ENCODE assay signal across 13 mouse cellular contexts in the genomic region with DNA sequence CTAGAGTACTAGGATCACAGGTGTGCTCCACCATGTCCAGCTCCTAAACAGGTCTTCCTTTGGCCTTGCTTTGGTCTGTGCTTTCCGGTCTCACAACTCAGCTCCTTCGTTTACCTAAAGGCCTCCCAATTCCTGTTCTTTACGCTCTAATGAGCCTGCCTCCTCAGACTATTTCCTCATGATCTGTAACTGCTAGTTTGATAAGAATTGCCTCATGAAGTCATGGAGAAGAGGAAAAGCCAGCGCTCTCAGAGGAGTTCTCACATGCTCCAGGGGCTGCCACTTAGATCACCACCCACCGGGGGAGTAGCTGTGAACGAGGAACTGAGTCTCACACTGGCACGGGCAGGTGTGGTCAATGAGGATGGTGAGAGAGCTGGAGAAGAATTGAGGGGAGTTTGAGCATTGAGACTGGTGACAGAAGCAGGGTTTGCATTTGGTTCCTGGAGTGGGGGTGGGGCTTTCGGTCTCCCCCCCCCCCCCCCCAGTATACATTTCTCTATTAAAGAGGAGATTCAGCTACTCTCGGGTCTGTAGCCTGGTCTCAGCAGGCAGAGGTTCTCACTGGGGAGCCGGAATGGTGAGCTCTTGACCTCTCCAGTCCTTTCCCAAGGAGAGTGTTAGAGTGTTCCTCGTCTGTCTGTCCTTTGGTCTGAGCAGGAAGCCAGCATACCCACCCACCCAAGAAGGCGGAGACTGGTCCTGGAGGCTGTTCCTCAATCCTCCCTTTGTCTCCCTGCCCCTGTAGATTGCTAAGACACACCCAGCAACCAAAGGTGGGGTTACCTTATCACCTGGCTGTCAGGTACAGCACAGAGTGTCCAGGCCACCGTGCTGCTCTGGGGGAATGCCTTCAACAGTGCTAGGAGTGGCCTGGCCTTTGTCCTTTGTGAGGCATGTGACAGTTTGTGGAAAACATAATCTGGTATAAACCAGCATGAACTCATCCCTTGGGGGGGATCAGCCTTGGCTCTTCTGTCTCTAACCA. TPM values are rescaled to one million over a fixed set of nuclear protein-coding genes. Genes with fewer than 3 reads are reported as not detected.
DNase-seq lines count a peak whose midpoint lies in the region; ATAC-seq and TF ChIP-seq lines count a peak whose summit lies in the region.
"Had no signal": no experiment of that assay in that cellular context is flagged by ENCODE, and none has a peak within 500 bp of the region (broad histone marks: within the 10 kb centered on the region; RNA-seq: fewer than 3 reads in every experiment).

No protein-coding gene starts in this region.

- H3K4me1 ChIP-seq in megakaryocyte, embryonic 14.5 days: peaks cover 62% of the 10 kb centered on the region
- no peaks in the 10 kb centered on the region for H3K4me1 ChIP-seq in stomach, postnatal 0 days (replicated peaks; ENCODE audit: control insufficient read depth, insufficient read depth)
- H3K4me1 ChIP-seq in neural tube, embryonic 15.5 days: peaks cover 6% of the 10 kb centered on the region; the same call in 1 of the 2 replicates
- no peaks in the 10 kb centered on the region for H3K4me1 ChIP-seq in forebrain, embryonic 11.5 days (replicated peaks; ENCODE audit: control insufficient read depth, insufficient read depth, low read length)

- H3K4me3 ChIP-seq in megakaryocyte, embryonic 14.5 days (replicated peaks): peak overlapping the region; percentile 56
- H3K4me3 ChIP-seq in stomach, postnatal 0 days (ENCODE audit: low read depth, low read length): no peak overlapping the region
- no peak overlapping the region for H3K4me3 ChIP-seq in neural tube, embryonic 15.5 days (replicated peaks)
- H3K4me3 ChIP-seq in forebrain, embryonic 11.5 days (ENCODE audit: low read depth, low read length): no peak overlapping the region
- H3K4me3 ChIP-seq: embryonic facial prominence, embryonic 12.5 days had no signal

- peak; percentile 82 for DNase-seq in heart, adult 11 months
- DNase-seq in heart, adult 8-10 months (ENCODE audit: low spot score): no peak
- DNase-seq in large intestine, adult 2 months (ENCODE audit: low read depth, low spot score): peak; percentile 97
- peak; percentile 86 for DNase-seq in stomach, postnatal 0 days (ENCODE audit: low spot score)
- DNase-seq in forebrain, embryonic 11.5 days (ENCODE audit: low spot score): no peak
- DNase-seq: layer of hippocampus, adult 9-11 months had no signal

- H3K36me3 ChIP-seq in megakaryocyte, embryonic 14.5 days (replicated peaks; ENCODE audit: low read length): no peaks in the 10 kb centered on the region
- H3K36me3 ChIP-seq in stomach, postnatal 0 days (ENCODE audit: control insufficient read depth, insufficient read depth, low read length): no peaks in the 10 kb centered on the region
- no peaks in the 10 kb centered on the region for H3K36me3 ChIP-seq in neural tube, embryonic 15.5 days
- no peaks in the 10 kb centered on the region for H3K36me3 ChIP-seq in forebrain, embryonic 11.5 days (ENCODE audit: control insufficient read depth, insufficient read depth, low read length)
- H3K36me3 ChIP-seq: embryonic facial prominence, embryonic 12.5 days had no signal

- no peaks in the 10 kb centered on the region for H3K9me3 ChIP-seq in megakaryocyte, embryonic 14.5 days
- no peaks in the 10 kb centered on the region for H3K9me3 ChIP-seq in stomach, postnatal 0 days (ENCODE audit: control insufficient read depth, low read length)
- no peaks in the 10 kb centered on the region for H3K9me3 ChIP-seq in neural tube, embryonic 15.5 days (replicated peaks)
- no peaks in the 10 kb centered on the region for H3K9me3 ChIP-seq in forebrain, embryonic 11.5 days (ENCODE audit: control insufficient read depth, low read length)
- H3K9me3 ChIP-seq: embryonic facial prominence, embryonic 12.5 days had no signal

- WGBS in large intestine, adult 2 months: 20% methylated on average over 13 of the region's 13 CpGs
- 33% methylated on average over 13 of the region's 13 CpGs for WGBS in stomach, postnatal 0 days
- 57% methylated on average over 13 of the region's 13 CpGs for WGBS in neural tube, embryonic 15.5 days
- 59% methylated on average over 13 of the region's 13 CpGs for WGBS in forebrain, embryonic 11.5 days

- 0 out of 2 replicates have a peak overlapping the region, but pooled peaks have one; percentile 3 for H3K4me2 ChIP-seq in stomach, postnatal 0 days (replicated peaks; ENCODE audit: low read depth)
- H3K4me2 ChIP-seq in neural tube, embryonic 15.5 days: no peak overlapping the region
- H3K4me2 ChIP-seq in forebrain, embryonic 11.5 days (ENCODE audit: low read depth, low read length, severe bottlenecking): no peak overlapping the region
- H3K4me2 ChIP-seq: embryonic facial prominence, embryonic 12.5 days had no signal

- no peaks in the 10 kb centered on the region for H3K27me3 ChIP-seq in megakaryocyte, embryonic 14.5 days (replicated peaks)
- no peaks in the 10 kb centered on the region for H3K27me3 ChIP-seq in stomach, postnatal 0 days (ENCODE audit: control insufficient read depth, insufficient read depth, low read length)
- H3K27me3 ChIP-seq in neural tube, embryonic 15.5 days (replicated peaks): 0 out of 2 replicates have a peak, but pooled peaks cover 3% of the 10 kb centered on the region
- H3K27me3 ChIP-seq in forebrain, embryonic 11.5 days (ENCODE audit: control insufficient read depth, insufficient read depth, low read length): peaks cover 3% of the 10 kb centered on the region; the same call in 1 of the 2 replicates
- H3K27me3 ChIP-seq: embryonic facial prominence, embryonic 12.5 days had no signal

- TF ChIP-seq CTCF in stomach, postnatal 0 days (IDR thresholded peaks at IDR 0.05; ENCODE audit: low read depth): no peak

- H3K9ac ChIP-seq in stomach, postnatal 0 days (ENCODE audit: low read length): peak overlapping the region; percentile 13; the same call in 1 of the 2 replicates
- H3K9ac ChIP-seq in neural tube, embryonic 15.5 days (replicated peaks): no peak overlapping the region
- H3K9ac ChIP-seq in forebrain, embryonic 11.5 days (ENCODE audit: low read length): no peak overlapping the region
- H3K9ac ChIP-seq: embryonic facial prominence, embryonic 12.5 days had no signal

- peak overlapping the region; percentile 89 for H3K27ac ChIP-seq in stomach, postnatal 0 days (replicated peaks)
- H3K27ac ChIP-seq in neural tube, embryonic 15.5 days (replicated peaks): no peak overlapping the region
- H3K27ac ChIP-seq in forebrain, embryonic 11.5 days (ENCODE audit: low read depth, low read length): no peak overlapping the region
- H3K27ac ChIP-seq: embryonic facial prominence, embryonic 12.5 days had no signal

- ATAC-seq in megakaryocyte, adult 5-6 weeks (ENCODE audit: poor library complexity, severe bottlenecking): no peak
- peak; percentile 75 for ATAC-seq in stomach, postnatal 0 days (ENCODE audit: low FRiP score, low TSS enrichment)
- no peak for ATAC-seq in neural tube, embryonic 15.5 days (ENCODE audit: low FRiP score)
- no peak for ATAC-seq in forebrain, embryonic 11.5 days (replicated peaks; ENCODE audit: low FRiP score)

- no peak for TF ChIP-seq EP300 in stomach, postnatal 0 days (optimal IDR thresholded peaks at IDR 0.05)

RNA-seq across cellular contexts. Expression of a gene that starts 4.7 kb away (rescaled TPM):
- total RNA-seq in heart, adult 8-10 months (2022): 10 to 100 TPM; 28.2 to 36.0 (median 32.7) TPM
- 443 and 805 TPM in 2 replicates for polyA plus RNA-seq in megakaryocyte, embryonic 14.5 days (2012; ENCODE audit: insufficient read depth, low replicate concordance)
- 94.1 and 112 TPM in 2 replicates for total RNA-seq in megakaryocyte, adult 5-6 weeks (2015)
- total RNA-seq in megakaryocyte, adult 5-6 weeks (2017): 58.4 and 64.0 TPM in 2 replicates
- polyA plus RNA-seq in large intestine, adult 2 months (2012; rRNA removed): 217 and 229 TPM in 2 replicates
- polyA plus RNA-seq in stomach, postnatal 0 days (2015; fragmentation: Nextera tagmentation; extraction: Ambion mirVana): 35.4 and 35.7 TPM in 2 replicates
- 33.9 and 39.2 TPM in 2 replicates for polyA plus RNA-seq in neural tube, embryonic 15.5 days (2015; fragmentation: Nextera tagmentation; extraction: Ambion mirVana)
- polyA plus RNA-seq in forebrain, embryonic 11.5 days (2014; fragmentation: Nextera tagmentation; extraction: Ambion mirVana): 80.2 and 83.7 TPM in 2 replicates

RNA-seq across cellular contexts. Expression of a gene that starts 16.3 kb away (rescaled TPM):
- 10 to 100 TPM in 2 of 4 experiments, 1 to 10 TPM in 2; 7.5 to 12.5 (median 9.4) TPM for total RNA-seq in heart, adult 8-10 months (2022)
- polyA plus RNA-seq in megakaryocyte, embryonic 14.5 days (2012; ENCODE audit: insufficient read depth, low replicate concordance): 1.2 and 1.8 TPM in 2 replicates
- total RNA-seq in megakaryocyte, adult 5-6 weeks (2015): 6.2 and 7.0 TPM in 2 replicates
- total RNA-seq in megakaryocyte, adult 5-6 weeks (2017): 5.7 and 7.1 TPM in 2 replicates
- polyA plus RNA-seq in large intestine, adult 2 months (2012; rRNA removed): 4.4 and 4.9 TPM in 2 replicates
- 2.8 and 3.0 TPM in 2 replicates for polyA plus RNA-seq in stomach, postnatal 0 days (2015; fragmentation: Nextera tagmentation; extraction: Ambion mirVana)
- polyA plus RNA-seq in neural tube, embryonic 15.5 days (2015; fragmentation: Nextera tagmentation; extraction: Ambion mirVana): 69.9 and 85.4 TPM in 2 replicates
- 25.0 and 26.1 TPM in 2 replicates for polyA plus RNA-seq in forebrain, embryonic 11.5 days (2014; fragmentation: Nextera tagmentation; extraction: Ambion mirVana)

RNA-seq across cellular contexts. Expression of a gene that starts 36.9 kb away (rescaled TPM):
- total RNA-seq in heart, adult 8-10 months (2022): under 1 TPM in 1 of 4 experiments, not detected in 3; 0.03 TPM
- polyA plus RNA-seq in megakaryocyte, embryonic 14.5 days (2012; ENCODE audit: insufficient read depth, low replicate concordance): not detected in 2 replicates
- total RNA-seq in megakaryocyte, adult 5-6 weeks (2015): not detected in 2 replicates
- total RNA-seq in megakaryocyte, adult 5-6 weeks (2017): 0.18 and 0.65 TPM in 2 replicates
- polyA plus RNA-seq in large intestine, adult 2 months (2012; rRNA removed): 0.11 TPM in 2 replicates
- 0.08 and 0.16 TPM in 2 replicates for polyA plus RNA-seq in stomach, postnatal 0 days (2015; fragmentation: Nextera tagmentation; extraction: Ambion mirVana)
- polyA plus RNA-seq in neural tube, embryonic 15.5 days (2015; fragmentation: Nextera tagmentation; extraction: Ambion mirVana): 0.15 TPM in 1 of 2 replicates, not detected in the other
- polyA plus RNA-seq in forebrain, embryonic 11.5 days (2014; fragmentation: Nextera tagmentation; extraction: Ambion mirVana): not detected in 2 replicates
- total RNA-seq: liver, adult 2 months had no signal
- polyA plus RNA-seq: frontal cortex, adult 2 months; heart, postnatal 0 days had no signal

Comparison
In these comparisons a context has a peak if more than half of its experiments do, and no peak if none do; other contexts are left out.
1. DNase-seq: peak in heart, adult 11 months (single experiment), large intestine, adult 2 months (single experiment) and stomach, postnatal 0 days (single experiment); none in heart, adult 8-10 months (single experiment) and forebrain, embryonic 11.5 days (single experiment).